Mouse (Mus musculus) heart, postnatal 0 days (tissue): ENCODE results near the gene Oaz3.

Experiments
- CTCF ChIP-seq: IDR thresholded peaks from 2 replicates; pipeline ENCODE4 v1.5.1; 2016; ENCODE audit warnings: antibody characterized with exemption, control low read depth, low read depth
- EP300 ChIP-seq: IDR thresholded peaks from 2 replicates; pipeline ENCODE4 v1.6.1; 2016; ENCODE audit warnings: antibody characterized with exemption, low read depth

DNA sequence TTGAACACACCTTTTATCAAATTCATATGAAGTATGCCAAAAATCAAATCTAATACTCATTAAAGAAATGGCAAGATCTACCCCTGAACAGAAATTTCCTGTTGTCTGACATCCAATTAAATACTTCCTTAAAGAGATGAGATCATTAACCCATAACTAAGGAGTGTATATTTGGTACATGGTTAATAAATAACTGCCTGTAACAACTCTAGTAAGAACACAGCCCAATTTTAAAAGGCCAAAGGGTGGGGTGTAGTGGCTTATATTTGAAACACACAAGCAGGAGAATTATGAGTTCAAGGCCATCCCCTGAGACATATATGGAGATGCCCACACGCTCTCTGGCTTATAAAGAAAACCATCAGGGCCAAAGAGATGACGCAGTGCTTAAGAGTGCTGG, 5.7 kb upstream of the Oaz3 start:
- no peak for TF ChIP-seq EP300
- no peak for TF ChIP-seq CTCF
